Mouse (Mus musculus): ENCODE results near the gene Ces4a. TPM values are rescaled to one million over a fixed set of nuclear protein-coding genes. Genes with fewer than 3 reads are reported as not detected.
A peak's percentile ranks its signal among the peaks of the same experiment; 100 is the strongest.

Ces4a gene
- polyA plus RNA-seq, 1 experiment = not detected

GRCm38 (mm10) chr8:105154316-105154715 lies 22.7 kb downstream of the Ces4a start:
- Histone ChIP-seq H3K4me1 (ENCODE audit: control insufficient read depth, insufficient read depth, low read length) (no peaks in the 10 kb centered on the region), H3K4me3 (ENCODE audit: low read depth, low read length) (no peak overlapping the region), H3K27me3 (ENCODE audit: control insufficient read depth, insufficient read depth, low read length, poor library complexity, severe bottlenecking) (no peaks in the 10 kb centered on the region), H3K36me3 (ENCODE audit: control insufficient read depth, insufficient read depth, low read length, poor library complexity, severe bottlenecking) (no peaks in the 10 kb centered on the region), H3K9ac (ENCODE audit: low read depth, poor library complexity, severe bottlenecking) (no peak overlapping the region), H3K27ac (ENCODE audit: insufficient read depth, low read length) (no peak overlapping the region), H3K9me3 (replicated peaks; ENCODE audit: control insufficient read depth, insufficient read depth, low read length, poor library complexity, severe bottlenecking) (no peaks in the 10 kb centered on the region)
- TF ChIP-seq POLR2A (IDR thresholded peaks at IDR 0.05; ENCODE audit: insufficient read depth, low read length) = no peak
- TF ChIP-seq EP300 (IDR thresholded peaks at IDR 0.05; ENCODE audit: insufficient read depth, low read depth, low read length) = no peak
- TF ChIP-seq CTCF (IDR thresholded peaks at IDR 0.05; ENCODE audit: low read depth, low read length) = no peak

GRCm38 (mm10) chr8:105155091-105155745 lies 23.6 kb downstream of the Ces4a start:
- Histone ChIP-seq H3K27ac (ENCODE audit: insufficient read depth, low read length) (no peak overlapping the region), H3K4me3 (ENCODE audit: low read depth, low read length) (no peak overlapping the region), H3K27me3 (ENCODE audit: control insufficient read depth, insufficient read depth, low read length, poor library complexity, severe bottlenecking) (no peaks in the 10 kb centered on the region), H3K9ac (ENCODE audit: low read depth, poor library complexity, severe bottlenecking) (no peak overlapping the region), H3K4me1 (ENCODE audit: control insufficient read depth, insufficient read depth, low read length) (no peaks in the 10 kb centered on the region), H3K36me3 (ENCODE audit: control insufficient read depth, insufficient read depth, low read length, poor library complexity, severe bottlenecking) (no peaks in the 10 kb centered on the region), H3K9me3 (replicated peaks; ENCODE audit: control insufficient read depth, insufficient read depth, low read length, poor library complexity, severe bottlenecking) (no peaks in the 10 kb centered on the region)
- no peak for TF ChIP-seq CTCF (IDR thresholded peaks at IDR 0.05; ENCODE audit: low read depth, low read length)
- no peak for TF ChIP-seq POLR2A (IDR thresholded peaks at IDR 0.05; ENCODE audit: insufficient read depth, low read length)

- H3K9ac ChIP-seq (ENCODE audit: low read depth, poor library complexity, severe bottlenecking) = no peak overlapping the region
Observed at GRCm38 (mm10) chr8:105157555-105157954, 26.0 kb downstream of the Ces4a start.

GRCm38 (mm10) chr8:105158084-105158483 lies 26.5 kb downstream of the Ces4a start:
- H3K36me3 ChIP-seq (ENCODE audit: control insufficient read depth, insufficient read depth, low read length, poor library complexity, severe bottlenecking) = no peaks in the 10 kb centered on the region
- H3K27me3 ChIP-seq (ENCODE audit: control insufficient read depth, insufficient read depth, low read length, poor library complexity, severe bottlenecking) = no peaks in the 10 kb centered on the region
- no peak for TF ChIP-seq POLR2A (IDR thresholded peaks at IDR 0.05; ENCODE audit: insufficient read depth, low read length)
- TF ChIP-seq CTCF (IDR thresholded peaks at IDR 0.05; ENCODE audit: low read depth, low read length) = no peak
- no peak for TF ChIP-seq EP300 (IDR thresholded peaks at IDR 0.05; ENCODE audit: insufficient read depth, low read depth, low read length)

More at GRCm38 (mm10) chr8:105157555-105157954, 26.0 kb downstream of the Ces4a start:
- H3K27ac ChIP-seq (ENCODE audit: insufficient read depth, low read length) = no peak overlapping the region
- H3K36me3 ChIP-seq (ENCODE audit: control insufficient read depth, insufficient read depth, low read length, poor library complexity, severe bottlenecking) = no peaks in the 10 kb centered on the region
- H3K4me3 ChIP-seq (ENCODE audit: low read depth, low read length) = no peak overlapping the region
- no peaks in the 10 kb centered on the region for H3K9me3 ChIP-seq (replicated peaks; ENCODE audit: control insufficient read depth, insufficient read depth, low read length, poor library complexity, severe bottlenecking)
- no peaks in the 10 kb centered on the region for H3K27me3 ChIP-seq (ENCODE audit: control insufficient read depth, insufficient read depth, low read length, poor library complexity, severe bottlenecking)
- TF ChIP-seq CTCF (IDR thresholded peaks at IDR 0.05; ENCODE audit: low read depth, low read length) (peak; percentile 74), EP300 (IDR thresholded peaks at IDR 0.05; ENCODE audit: insufficient read depth, low read depth, low read length) (no peak), POLR2A (IDR thresholded peaks at IDR 0.05; ENCODE audit: insufficient read depth, low read length) (no peak)
- no peaks in the 10 kb centered on the region for H3K4me1 ChIP-seq (ENCODE audit: control insufficient read depth, insufficient read depth, low read length)

GRCm38 (mm10) chr8:105161121-105161652 lies 29.6 kb downstream of the Ces4a start:
- no peaks in the 10 kb centered on the region for H3K36me3 ChIP-seq (ENCODE audit: control insufficient read depth, insufficient read depth, low read length, poor library complexity, severe bottlenecking)
- no peak overlapping the region for H3K9ac ChIP-seq (ENCODE audit: low read depth, poor library complexity, severe bottlenecking)
- H3K27me3 ChIP-seq (ENCODE audit: control insufficient read depth, insufficient read depth, low read length, poor library complexity, severe bottlenecking) = no peaks in the 10 kb centered on the region
- no peaks in the 10 kb centered on the region for H3K9me3 ChIP-seq (replicated peaks; ENCODE audit: control insufficient read depth, insufficient read depth, low read length, poor library complexity, severe bottlenecking)
- TF ChIP-seq CTCF (IDR thresholded peaks at IDR 0.05; ENCODE audit: low read depth, low read length) (no peak), POLR2A (IDR thresholded peaks at IDR 0.05; ENCODE audit: insufficient read depth, low read length) (no peak), EP300 (IDR thresholded peaks at IDR 0.05; ENCODE audit: insufficient read depth, low read depth, low read length) (no peak)
- no peak overlapping the region for H3K4me3 ChIP-seq (ENCODE audit: low read depth, low read length)
- H3K27ac ChIP-seq (ENCODE audit: insufficient read depth, low read length) = no peak overlapping the region
- no peaks in the 10 kb centered on the region for H3K4me1 ChIP-seq (ENCODE audit: control insufficient read depth, insufficient read depth, low read length)

More at GRCm38 (mm10) chr8:105158084-105158483, 26.5 kb downstream of the Ces4a start:
- H3K9ac ChIP-seq (ENCODE audit: low read depth, poor library complexity, severe bottlenecking) = no peak overlapping the region
- no peaks in the 10 kb centered on the region for H3K4me1 ChIP-seq (ENCODE audit: control insufficient read depth, insufficient read depth, low read length)
- H3K4me3 ChIP-seq (ENCODE audit: low read depth, low read length) = no peak overlapping the region
- H3K9me3 ChIP-seq (replicated peaks; ENCODE audit: control insufficient read depth, insufficient read depth, low read length, poor library complexity, severe bottlenecking) = no peaks in the 10 kb centered on the region
- H3K27ac ChIP-seq (ENCODE audit: insufficient read depth, low read length) = no peak overlapping the region

- no peak overlapping the region for H3K27ac ChIP-seq (ENCODE audit: insufficient read depth, low read length)
- H3K27me3 ChIP-seq (ENCODE audit: control insufficient read depth, insufficient read depth, low read length, poor library complexity, severe bottlenecking) = no peaks in the 10 kb centered on the region
- TF ChIP-seq EP300 (IDR thresholded peaks at IDR 0.05; ENCODE audit: insufficient read depth, low read depth, low read length) (no peak), CTCF (IDR thresholded peaks at IDR 0.05; ENCODE audit: low read depth, low read length) (no peak), POLR2A (IDR thresholded peaks at IDR 0.05; ENCODE audit: insufficient read depth, low read length) (no peak)
- H3K4me3 ChIP-seq (ENCODE audit: low read depth, low read length) = no peak overlapping the region
- H3K9me3 ChIP-seq (replicated peaks; ENCODE audit: control insufficient read depth, insufficient read depth, low read length, poor library complexity, severe bottlenecking) = no peaks in the 10 kb centered on the region
- H3K4me1 ChIP-seq (ENCODE audit: control insufficient read depth, insufficient read depth, low read length) = no peaks in the 10 kb centered on the region
- H3K36me3 ChIP-seq (ENCODE audit: control insufficient read depth, insufficient read depth, low read length, poor library complexity, severe bottlenecking) = no peaks in the 10 kb centered on the region
- no peak overlapping the region for H3K9ac ChIP-seq (ENCODE audit: low read depth, poor library complexity, severe bottlenecking)
Observed at GRCm38 (mm10) chr8:105164272-105164902, 32.8 kb downstream of the Ces4a start.

All from ES-Bruce4 (cell line).